Mouse (Mus musculus) E14TG2a.4 (cell line): Measurements from ENCODE around the gene Lrrc26.
A peak's percentile ranks its signal among the peaks of the same experiment; 100 is the strongest.

Experiments
- H3K27me3 ChIP-seq: 2 replicates; pipeline ENCODE4 v1.6.1; 2014; ENCODE audit warnings: low read length, control low read depth; ENCODE audit not compliant: insufficient read depth
- H3K36me3 ChIP-seq: 2 replicates; pipeline ENCODE4 v1.6.1; 2014; ENCODE audit warnings: low read length, control low read depth; ENCODE audit not compliant: insufficient read depth
- H3K4me1 ChIP-seq: replicated peaks from 2 replicates; pipeline ENCODE4 v1.6.1; 2014; ENCODE audit warnings: low read depth, low read length, control low read depth
- H3K4me3 ChIP-seq: replicated peaks from 2 replicates; pipeline ENCODE4 v1.5.1; 2014; ENCODE audit warnings: mild to moderate bottlenecking, low read length
- H3K9me3 ChIP-seq: 2 replicates; pipeline ENCODE4 v1.6.1; 2014; ENCODE audit warnings: low read length, control low read depth
- CTCF ChIP-seq: conservative IDR thresholded peaks from 2 replicates; pipeline ENCODE4 v1.5.1; 2014; ENCODE audit warnings: low read length
- NANOG ChIP-seq: IDR thresholded peaks from 2 replicates; pipeline ENCODE4 v1.6.1; 2014; ENCODE audit warnings: borderline replicate concordance, low read length, mixed read lengths
- POU5F1 ChIP-seq: IDR thresholded peaks from 2 replicates; pipeline ENCODE4 v1.6.1; 2014; ENCODE audit warnings: low read length, borderline replicate concordance

The Lrrc26 gene

DNA sequence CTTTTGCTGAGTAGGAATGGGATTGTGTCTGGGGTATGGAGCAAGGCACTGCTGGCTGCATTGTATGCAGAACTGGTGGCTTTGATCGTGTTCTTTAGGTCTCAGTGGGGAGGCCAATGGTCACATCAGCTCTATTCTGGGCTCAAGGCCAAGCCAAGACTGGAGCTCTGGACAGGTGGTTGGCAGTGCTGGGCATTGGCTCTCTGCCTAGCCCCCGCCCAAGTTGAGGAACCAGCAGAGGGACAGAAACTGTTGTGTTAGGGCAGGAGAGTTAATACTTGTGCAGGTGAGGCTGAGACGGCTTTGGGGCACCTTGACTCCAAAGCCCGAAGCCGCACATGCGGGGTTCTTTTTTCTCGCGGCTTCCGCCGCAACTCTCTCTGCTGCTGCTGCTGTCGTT lies at the start of gene Lrrc26:
TSS of gene Lrrc26 (plus strand) at position 265 of the 400 bp plus-strand sequence.
- Histone ChIP-seq H3K4me1 (peaks cover 76% of the 10 kb centered on the region), H3K4me3 (peak within 1 kb of the TSS; percentile 78), H3K27me3 (peaks cover 68% of the 10 kb centered on the region), H3K9me3 (no peaks in the 10 kb centered on the region), H3K36me3 (peaks cover 27% of the 10 kb centered on the region)
- no peak for TF ChIP-seq CTCF
- TF ChIP-seq NANOG, result peak; percentile 41; the same call in 1 of the 2 replicates
- no peak for TF ChIP-seq POU5F1

- H3K27me3 ChIP-seq, result peaks cover 17% of the 10 kb centered on the region
- H3K4me1 ChIP-seq, result peaks cover 85% of the 10 kb centered on the region
- TF ChIP-seq CTCF, result no peak
- TF ChIP-seq NANOG, result no peak
- TF ChIP-seq POU5F1, result no peak
- peaks cover 16% of the 10 kb centered on the region for H3K36me3 ChIP-seq
- no peaks in the 10 kb centered on the region for H3K9me3 ChIP-seq
- peak overlapping the region; percentile 78 for H3K4me3 ChIP-seq
These were observed 49.4 kb upstream of the Lrrc26 start for GRCm38 (mm10) chr2:25240310-25240709.

DNA sequence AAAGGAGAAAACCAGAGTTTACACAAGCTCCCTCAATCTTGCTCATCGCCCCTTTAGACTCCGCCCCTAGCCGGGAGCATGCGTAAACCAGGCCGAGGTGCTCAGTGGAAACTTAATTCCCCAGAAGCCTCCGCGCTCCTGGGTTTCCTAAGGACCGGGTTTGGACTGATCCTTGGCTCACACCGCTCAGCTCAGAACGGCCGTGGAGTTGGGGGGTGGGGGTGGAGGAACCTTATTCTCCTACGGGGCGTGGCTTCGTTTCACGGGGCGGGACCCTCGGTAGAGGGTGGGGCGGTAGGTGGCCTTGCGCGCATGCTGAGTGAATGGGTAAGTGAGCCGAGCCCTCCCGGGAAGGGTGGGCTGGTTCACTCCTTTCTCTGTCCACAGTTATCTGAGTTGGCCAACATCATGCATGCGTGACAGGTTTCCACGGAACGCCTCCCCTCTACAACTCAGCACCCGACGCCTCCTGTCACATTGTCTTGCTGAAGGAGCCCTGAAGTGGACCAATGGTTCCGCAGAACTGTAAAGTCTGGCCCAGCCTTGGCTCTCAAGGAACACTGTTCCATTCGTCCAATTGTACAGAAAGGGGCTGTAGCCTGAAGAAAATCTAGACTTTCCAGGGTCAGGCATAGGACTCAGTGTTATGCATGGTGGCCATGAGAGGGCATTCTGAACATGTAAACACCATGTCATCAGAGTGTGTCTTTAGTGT lies 48.8 kb upstream of the Lrrc26 start:
- Histone ChIP-seq H3K4me1 (peaks cover 85% of the 10 kb centered on the region), H3K36me3 (peaks cover 21% of the 10 kb centered on the region), H3K4me3 (peak overlapping the region; percentile 78), H3K9me3 (no peaks in the 10 kb centered on the region), H3K27me3 (peaks cover 15% of the 10 kb centered on the region)
- TF ChIP-seq CTCF, result no peak
- TF ChIP-seq NANOG, result no peak

- H3K36me3 ChIP-seq, result peaks cover 27% of the 10 kb centered on the region
- no peak for TF ChIP-seq NANOG
- no peak for TF ChIP-seq CTCF
- TF ChIP-seq POU5F1, result no peak
- peaks cover 85% of the 10 kb centered on the region for H3K4me1 ChIP-seq
- no peaks in the 10 kb centered on the region for H3K9me3 ChIP-seq
- H3K4me3 ChIP-seq, result peak overlapping the region; percentile 78
- peaks cover 15% of the 10 kb centered on the region for H3K27me3 ChIP-seq
These were observed 48.3 kb upstream of the Lrrc26 start for GRCm38 (mm10) chr2:25241438-25241775.

DNA sequence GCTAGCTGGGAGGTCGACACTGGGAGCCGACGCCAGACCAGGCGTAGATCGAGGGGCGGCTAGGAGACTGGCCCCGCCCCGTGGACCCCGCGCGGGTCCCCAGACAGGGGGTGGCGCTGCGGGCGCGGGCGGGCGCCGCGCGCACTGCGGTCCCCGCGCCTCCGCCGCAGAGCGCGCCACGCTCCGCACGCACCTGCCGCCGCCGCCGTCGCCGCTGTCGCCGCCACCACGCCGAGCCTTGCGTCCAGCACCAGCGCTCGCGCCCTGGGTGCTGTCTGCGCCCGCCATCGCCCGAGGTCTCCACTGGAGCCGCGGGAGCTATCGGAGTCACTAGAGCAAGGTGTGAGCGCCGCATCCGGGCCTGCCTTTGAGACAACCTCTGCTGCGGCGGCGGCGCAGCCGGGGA lies 47.6 kb upstream of the Lrrc26 start, which contains the start of the genes Rnf208 and Cysrt1:
TSS of gene Rnf208 (plus strand) at position 155 of the 406 bp plus-strand sequence.
TSS of gene Cysrt1 (minus strand) at position 352 of the 406 bp plus-strand sequence.
- peak within 1 kb of the TSS; percentile 78 for H3K4me3 ChIP-seq
- TF ChIP-seq CTCF (no peak), NANOG (no peak), POU5F1 (no peak)

GRCm38 (mm10) chr2:25243342-25243741 lies 46.4 kb upstream of the Lrrc26 start:
- peaks cover 46% of the 10 kb centered on the region for H3K36me3 ChIP-seq
- TF ChIP-seq POU5F1, result no peak
- no peak for TF ChIP-seq CTCF
- no peak for TF ChIP-seq NANOG

More for the DNA sequence above, 47.6 kb upstream of the Lrrc26 start, which contains the start of the genes Rnf208 and Cysrt1:
- Histone ChIP-seq H3K36me3 (peaks cover 34% of the 10 kb centered on the region), H3K27me3 (peaks cover 15% of the 10 kb centered on the region), H3K9me3 (no peaks in the 10 kb centered on the region), H3K4me1 (peaks cover 85% of the 10 kb centered on the region)

DNA sequence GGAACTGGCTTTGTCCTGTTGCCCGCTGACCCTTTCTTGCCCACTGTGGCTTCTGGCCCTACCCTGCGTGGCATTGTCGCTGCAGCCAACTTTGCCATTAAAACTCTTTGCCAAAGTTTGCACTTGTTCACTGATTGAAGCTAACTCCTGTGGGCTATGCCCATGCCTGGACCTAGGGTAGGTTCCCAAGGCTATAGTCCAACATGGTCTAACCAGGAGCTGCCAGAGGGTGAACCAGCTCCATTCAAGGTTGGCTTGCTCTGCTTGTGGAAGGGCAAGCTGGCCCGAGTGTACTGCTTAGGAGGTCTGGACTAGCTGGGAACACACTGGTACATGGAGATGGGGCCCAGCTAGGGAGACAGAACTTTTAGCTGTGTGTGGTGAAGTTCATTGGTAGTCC lies 45.6 kb upstream of the Lrrc26 start:
- Histone ChIP-seq H3K4me3 (no peak overlapping the region), H3K9me3 (no peaks in the 10 kb centered on the region), H3K27me3 (peaks cover 15% of the 10 kb centered on the region), H3K36me3 (peaks cover 54% of the 10 kb centered on the region), H3K4me1 (peaks cover 86% of the 10 kb centered on the region)
- TF ChIP-seq CTCF (no peak), NANOG (no peak), POU5F1 (no peak)

More at GRCm38 (mm10) chr2:25243342-25243741, 46.4 kb upstream of the Lrrc26 start:
- Histone ChIP-seq H3K4me1 (peaks cover 85% of the 10 kb centered on the region), H3K27me3 (peaks cover 15% of the 10 kb centered on the region), H3K9me3 (no peaks in the 10 kb centered on the region), H3K4me3 (peak overlapping the region; percentile 78; the same call in 1 of the 2 replicates)

DNA sequence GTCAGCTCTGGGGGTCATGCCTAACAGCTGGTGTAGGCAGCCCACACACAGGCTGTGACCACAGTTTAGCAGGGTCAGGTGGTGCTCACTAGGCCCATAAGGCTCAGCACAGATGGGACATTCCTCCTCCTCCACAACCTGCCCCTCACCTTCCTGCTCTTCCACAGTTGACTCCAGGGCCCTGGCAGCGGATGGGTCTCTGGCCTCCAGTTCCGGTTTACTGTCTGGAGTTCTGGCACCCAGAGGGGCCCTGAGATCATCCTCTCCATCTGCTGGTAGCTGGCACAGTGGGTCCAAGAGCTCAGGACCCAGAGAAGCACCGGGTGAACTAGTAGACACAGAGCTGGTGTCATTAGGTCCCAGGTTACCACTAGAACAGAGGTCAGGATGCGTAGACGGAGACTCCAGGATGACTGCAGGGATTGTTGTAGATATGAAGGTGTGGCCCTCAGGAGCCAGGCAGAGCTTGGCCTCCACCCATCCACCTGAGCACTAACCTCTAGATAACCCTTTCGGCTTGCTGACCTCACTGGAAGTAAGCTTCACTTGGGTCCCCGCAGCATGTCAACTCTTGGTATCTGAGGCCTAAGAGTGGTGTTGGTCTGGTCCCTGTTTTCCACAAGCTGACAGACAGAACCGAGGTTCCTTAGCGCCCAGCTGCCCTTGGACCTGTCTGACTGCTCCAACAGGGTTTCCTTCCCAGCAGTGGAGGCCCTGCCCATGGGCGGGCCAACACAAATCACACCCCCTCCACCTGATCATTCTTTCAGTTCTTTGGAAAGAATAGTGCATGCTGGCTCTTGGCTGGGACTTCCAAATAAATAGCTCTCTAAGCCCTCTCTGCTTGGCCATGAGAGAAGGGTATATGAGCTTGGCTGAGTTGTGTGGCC lies 43.3 kb upstream of the Lrrc26 start, which contains the start of gene AL732309.1:
TSS of gene AL732309.1 (minus strand) at position 681 of the 890 bp plus-strand sequence.
- H3K36me3 ChIP-seq, result peaks cover 77% of the 10 kb centered on the region
- peaks cover 12% of the 10 kb centered on the region for H3K27me3 ChIP-seq
- TF ChIP-seq CTCF, result no peak
- no peak for TF ChIP-seq NANOG
- no peak for TF ChIP-seq POU5F1

More for the DNA sequence above, 43.3 kb upstream of the Lrrc26 start, which contains the start of gene AL732309.1:
- Histone ChIP-seq H3K4me1 (peaks cover 78% of the 10 kb centered on the region), H3K4me3 (no peak within 1 kb of the TSS; the same call in 1 of the 2 replicates), H3K9me3 (no peaks in the 10 kb centered on the region)
